Mouse (Mus musculus): ENCODE results near the gene Syt1.

The Syt1 gene

GRCm38 (mm10) chr10:108450401-108450800 is 560.4 kb downstream of the Syt1 start:
- DNase-seq (ENCODE audit: low read depth, low spot score): no peak

- DNase-seq (ENCODE audit: low read depth, low spot score): no peak
These were observed 562.4 kb downstream of the Syt1 start for GRCm38 (mm10) chr10:108448421-108448820.

Measured in ZHBTc4 (cell line).